Mouse (Mus musculus): Measurements from ENCODE around the gene Copb1. TPM values are rescaled to one million over a fixed set of nuclear protein-coding genes. Genes with fewer than 3 reads are reported as not detected.

Copb1 gene
- 72.8 and 104 TPM in 2 replicates for polyA plus RNA-seq (2014; fragmentation: Nextera tagmentation; extraction: Ambion mirVana)

- H3K4me2 ChIP-seq (ENCODE audit: low read length) = peak within 1 kb of the TSS; percentile 71
- ATAC-seq (ENCODE audit: low FRiP score, low TSS enrichment) (peak; percentile 98), DNase-seq (peak; percentile 95)
- peak within 1 kb of the TSS; percentile 96 for H3K4me3 ChIP-seq (replicated peaks; ENCODE audit: low read depth, low read length)
- H3K9me3 ChIP-seq (ENCODE audit: control insufficient read depth, low read length) = no peaks in the 10 kb centered on the region
- 0 out of 2 replicates have a peak, but pooled peaks cover 4% of the 10 kb centered on the region for H3K4me1 ChIP-seq (ENCODE audit: control insufficient read depth, insufficient read depth, low read length)
- H3K36me3 ChIP-seq (ENCODE audit: control insufficient read depth, insufficient read depth, low read length) = peaks cover 29% of the 10 kb centered on the region
- no peaks in the 10 kb centered on the region for H3K27me3 ChIP-seq (ENCODE audit: control insufficient read depth, insufficient read depth, low read length)
- H3K9ac ChIP-seq (replicated peaks; ENCODE audit: low read length) = peak within 1 kb of the TSS; percentile 92
- peak within 1 kb of the TSS; percentile 62 for H3K27ac ChIP-seq (replicated peaks; ENCODE audit: low read depth, low read length)
- WGBS = 3% methylated on average over 75 of the region's 75 CpGs
These were observed at the start of gene Copb1 for GRCm38 (mm10) chr7:114253885-114254833. Gene Copb1 (minus strand): TSS chr7:114254711.

GRCm38 (mm10) chr7:114301293-114301782 is 46.8 kb upstream of the Copb1 start:
- 80% methylated on average over 4 of the region's 4 CpGs for WGBS
- ATAC-seq (ENCODE audit: low FRiP score, low TSS enrichment) (no peak), DNase-seq (no peak)
- Histone ChIP-seq H3K27ac (replicated peaks; ENCODE audit: low read depth, low read length) (no peak overlapping the region), H3K27me3 (ENCODE audit: control insufficient read depth, insufficient read depth, low read length) (no peaks in the 10 kb centered on the region), H3K9ac (replicated peaks; ENCODE audit: low read length) (no peak overlapping the region), H3K9me3 (ENCODE audit: control insufficient read depth, low read length) (no peaks in the 10 kb centered on the region), H3K4me2 (ENCODE audit: low read length) (no peak overlapping the region), H3K36me3 (ENCODE audit: control insufficient read depth, insufficient read depth, low read length) (no peaks in the 10 kb centered on the region), H3K4me1 (ENCODE audit: control insufficient read depth, insufficient read depth, low read length) (no peaks in the 10 kb centered on the region), H3K4me3 (replicated peaks; ENCODE audit: low read depth, low read length) (no peak overlapping the region)

GRCm38 (mm10) chr7:114300782-114301181 is 46.3 kb upstream of the Copb1 start:
- Histone ChIP-seq H3K9me3 (ENCODE audit: control insufficient read depth, low read length) (no peaks in the 10 kb centered on the region), H3K27ac (replicated peaks; ENCODE audit: low read depth, low read length) (no peak overlapping the region), H3K27me3 (ENCODE audit: control insufficient read depth, insufficient read depth, low read length) (no peaks in the 10 kb centered on the region), H3K36me3 (ENCODE audit: control insufficient read depth, insufficient read depth, low read length) (no peaks in the 10 kb centered on the region), H3K4me2 (ENCODE audit: low read length) (no peak overlapping the region), H3K4me1 (ENCODE audit: control insufficient read depth, insufficient read depth, low read length) (no peaks in the 10 kb centered on the region), H3K9ac (replicated peaks; ENCODE audit: low read length) (no peak overlapping the region), H3K4me3 (replicated peaks; ENCODE audit: low read depth, low read length) (no peak overlapping the region)
- ATAC-seq (ENCODE audit: low FRiP score, low TSS enrichment) = no peak
- no peak for DNase-seq
- WGBS = 82% methylated on average over 2 of the region's 2 CpGs

GRCm38 (mm10) chr7:114299247-114299646 is 44.7 kb upstream of the Copb1 start:
- no peaks in the 10 kb centered on the region for H3K4me1 ChIP-seq (ENCODE audit: control insufficient read depth, insufficient read depth, low read length)
- ATAC-seq (ENCODE audit: low FRiP score, low TSS enrichment) (no peak), DNase-seq (no peak)
- H3K9me3 ChIP-seq (ENCODE audit: control insufficient read depth, low read length) = no peaks in the 10 kb centered on the region
- no peaks in the 10 kb centered on the region for H3K36me3 ChIP-seq (ENCODE audit: control insufficient read depth, insufficient read depth, low read length)
- no peak overlapping the region for H3K9ac ChIP-seq (replicated peaks; ENCODE audit: low read length)
- H3K27ac ChIP-seq (replicated peaks; ENCODE audit: low read depth, low read length) = no peak overlapping the region
- H3K4me2 ChIP-seq (ENCODE audit: low read length) = no peak overlapping the region
- H3K27me3 ChIP-seq (ENCODE audit: control insufficient read depth, insufficient read depth, low read length) = no peaks in the 10 kb centered on the region
- no peak overlapping the region for H3K4me3 ChIP-seq (replicated peaks; ENCODE audit: low read depth, low read length)
- WGBS = 75% methylated on average over 4 of the region's 4 CpGs

GRCm38 (mm10) chr7:114294698-114295097 is 40.2 kb upstream of the Copb1 start:
- WGBS = 83% methylated on average over 5 of the region's 5 CpGs
- ATAC-seq (ENCODE audit: low FRiP score, low TSS enrichment) = no peak

GRCm38 (mm10) chr7:114293903-114294302 is 39.4 kb upstream of the Copb1 start:
- Histone ChIP-seq H3K27ac (replicated peaks; ENCODE audit: low read depth, low read length) (no peak overlapping the region), H3K27me3 (ENCODE audit: control insufficient read depth, insufficient read depth, low read length) (no peaks in the 10 kb centered on the region; the same call in 1 of the 2 replicates), H3K4me2 (ENCODE audit: low read length) (no peak overlapping the region), H3K36me3 (ENCODE audit: control insufficient read depth, insufficient read depth, low read length) (no peaks in the 10 kb centered on the region), H3K4me3 (replicated peaks; ENCODE audit: low read depth, low read length) (no peak overlapping the region), H3K9me3 (ENCODE audit: control insufficient read depth, low read length) (no peaks in the 10 kb centered on the region), H3K4me1 (ENCODE audit: control insufficient read depth, insufficient read depth, low read length) (no peaks in the 10 kb centered on the region), H3K9ac (replicated peaks; ENCODE audit: low read length) (no peak overlapping the region)
- WGBS = 82% methylated on average over 5 of the region's 5 CpGs
- DNase-seq = no peak
- ATAC-seq (ENCODE audit: low FRiP score, low TSS enrichment) = no peak

More at GRCm38 (mm10) chr7:114294698-114295097, 40.2 kb upstream of the Copb1 start:
- Histone ChIP-seq H3K4me1 (ENCODE audit: control insufficient read depth, insufficient read depth, low read length) (no peaks in the 10 kb centered on the region), H3K9me3 (ENCODE audit: control insufficient read depth, low read length) (no peaks in the 10 kb centered on the region), H3K4me2 (ENCODE audit: low read length) (no peak overlapping the region), H3K9ac (replicated peaks; ENCODE audit: low read length) (no peak overlapping the region), H3K4me3 (replicated peaks; ENCODE audit: low read depth, low read length) (no peak overlapping the region), H3K36me3 (ENCODE audit: control insufficient read depth, insufficient read depth, low read length) (no peaks in the 10 kb centered on the region), H3K27ac (replicated peaks; ENCODE audit: low read depth, low read length) (no peak overlapping the region), H3K27me3 (ENCODE audit: control insufficient read depth, insufficient read depth, low read length) (no peaks in the 10 kb centered on the region; the same call in 1 of the 2 replicates)
- DNase-seq = no peak

GRCm38 (mm10) chr7:114292501-114292971 is 38.0 kb upstream of the Copb1 start:
- Histone ChIP-seq H3K4me3 (replicated peaks; ENCODE audit: low read depth, low read length) (no peak overlapping the region), H3K9me3 (ENCODE audit: control insufficient read depth, low read length) (no peaks in the 10 kb centered on the region), H3K27me3 (ENCODE audit: control insufficient read depth, insufficient read depth, low read length) (no peaks in the 10 kb centered on the region; the same call in 1 of the 2 replicates), H3K27ac (replicated peaks; ENCODE audit: low read depth, low read length) (no peak overlapping the region), H3K36me3 (ENCODE audit: control insufficient read depth, insufficient read depth, low read length) (no peaks in the 10 kb centered on the region), H3K4me1 (ENCODE audit: control insufficient read depth, insufficient read depth, low read length) (no peaks in the 10 kb centered on the region), H3K4me2 (ENCODE audit: low read length) (peak overlapping the region; percentile 35), H3K9ac (replicated peaks; ENCODE audit: low read length) (no peak overlapping the region; the same call in 1 of the 2 replicates)
- DNase-seq (peak; percentile 59), ATAC-seq (ENCODE audit: low FRiP score, low TSS enrichment) (no peak)
- 6% methylated on average over 12 of the region's 12 CpGs for WGBS

- DNase-seq = peak; percentile 4
- H3K4me2 ChIP-seq (ENCODE audit: low read length) = no peak overlapping the region; the same call in 1 of the 2 replicates
- H3K4me1 ChIP-seq (ENCODE audit: control insufficient read depth, insufficient read depth, low read length) = no peaks in the 10 kb centered on the region
- H3K4me3 ChIP-seq (replicated peaks; ENCODE audit: low read depth, low read length) = no peak overlapping the region
- no peak for ATAC-seq (ENCODE audit: low FRiP score, low TSS enrichment)
- H3K27me3 ChIP-seq (ENCODE audit: control insufficient read depth, insufficient read depth, low read length) = no peaks in the 10 kb centered on the region; the same call in 1 of the 2 replicates
- 22% methylated on average over 15 of the region's 15 CpGs for WGBS
- H3K27ac ChIP-seq (replicated peaks; ENCODE audit: low read depth, low read length) = no peak overlapping the region
- no peak overlapping the region for H3K9ac ChIP-seq (replicated peaks; ENCODE audit: low read length)
- no peaks in the 10 kb centered on the region for H3K36me3 ChIP-seq (ENCODE audit: control insufficient read depth, insufficient read depth, low read length)
- H3K9me3 ChIP-seq (ENCODE audit: control insufficient read depth, low read length) = no peaks in the 10 kb centered on the region
These were observed 37.2 kb upstream of the Copb1 start for GRCm38 (mm10) chr7:114291461-114292335.

All from midbrain, embryonic 14.5 days (tissue).